Mouse (Mus musculus): ENCODE measurements around the gene Cdpf1. TPM values are rescaled to one million over a fixed set of nuclear protein-coding genes. Genes with fewer than 3 reads are reported as not detected.
A peak's percentile ranks its signal among the peaks of the same experiment; 100 is the strongest.

Gene Cdpf1
- 17.8 and 18.7 TPM in 2 replicates for polyA plus RNA-seq (2015; fragmentation: Nextera tagmentation; extraction: Ambion mirVana)

GRCm38 (mm10) chr15:85811535-85812277 is at the start of gene Cdpf1:
Gene Cdpf1 (minus strand): TSS chr15:85811697.
- H3K4me3 ChIP-seq = peak within 1 kb of the TSS; percentile 71
- ATAC-seq = peak; percentile 96
- peaks cover 14% of the 10 kb centered on the region for H3K4me1 ChIP-seq
- H3K27ac ChIP-seq = peak within 1 kb of the TSS; percentile 80
- WGBS = 4% methylated on average over 36 of the region's 36 CpGs
- no peaks in the 10 kb centered on the region for H3K9me3 ChIP-seq (replicated peaks)
- H3K9ac ChIP-seq = peak within 1 kb of the TSS; percentile 79
- H3K36me3 ChIP-seq (ENCODE audit: poor library complexity, severe bottlenecking) = no peaks in the 10 kb centered on the region
- peak within 1 kb of the TSS; percentile 80 for H3K4me2 ChIP-seq
- H3K27me3 ChIP-seq = no peaks in the 10 kb centered on the region

DNA sequence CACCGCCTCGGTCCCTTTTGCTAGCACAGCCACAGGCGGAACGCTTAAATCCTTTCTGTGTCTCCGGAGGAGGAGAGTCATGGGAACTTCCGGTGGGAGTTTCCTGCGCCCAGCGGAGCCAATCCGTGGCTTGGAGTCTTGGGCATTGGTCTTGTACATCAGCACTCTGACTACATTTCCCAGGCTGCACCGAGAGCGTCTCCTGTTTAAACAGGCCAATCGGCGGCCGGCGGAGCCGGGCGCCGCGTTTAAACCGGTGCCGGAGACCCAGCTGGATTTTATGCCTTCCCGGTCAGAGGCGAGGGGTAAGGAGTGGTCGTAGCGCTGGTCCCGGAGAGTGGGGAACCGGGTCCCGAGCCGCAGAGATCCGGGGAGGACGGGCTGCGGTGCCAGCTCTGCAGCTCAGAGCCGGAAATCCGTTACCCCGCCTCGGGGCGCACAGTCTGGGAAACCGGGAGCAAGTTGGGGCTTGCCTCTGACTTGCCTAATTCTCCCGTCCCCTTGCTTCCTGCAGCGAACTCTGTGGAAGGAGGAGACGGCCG is 48.1 kb upstream of the Cdpf1 start, which contains the start of gene Gtse1:
Gene Gtse1 (plus strand): TSS at position 256 of the 542 bp plus-strand sequence.
- no peaks in the 10 kb centered on the region for H3K9me3 ChIP-seq (replicated peaks)
- H3K27me3 ChIP-seq = no peaks in the 10 kb centered on the region
- ATAC-seq = peak; percentile 100
- peaks cover 27% of the 10 kb centered on the region for H3K36me3 ChIP-seq (ENCODE audit: poor library complexity, severe bottlenecking)
- H3K4me3 ChIP-seq = peak within 1 kb of the TSS; percentile 82
- peak within 1 kb of the TSS; percentile 88 for H3K9ac ChIP-seq
- H3K27ac ChIP-seq = peak within 1 kb of the TSS; percentile 68
- H3K4me2 ChIP-seq = peak within 1 kb of the TSS; percentile 90
- peaks cover 28% of the 10 kb centered on the region for H3K4me1 ChIP-seq
- under 1% methylated on average over 42 of the region's 42 CpGs for WGBS

DNA sequence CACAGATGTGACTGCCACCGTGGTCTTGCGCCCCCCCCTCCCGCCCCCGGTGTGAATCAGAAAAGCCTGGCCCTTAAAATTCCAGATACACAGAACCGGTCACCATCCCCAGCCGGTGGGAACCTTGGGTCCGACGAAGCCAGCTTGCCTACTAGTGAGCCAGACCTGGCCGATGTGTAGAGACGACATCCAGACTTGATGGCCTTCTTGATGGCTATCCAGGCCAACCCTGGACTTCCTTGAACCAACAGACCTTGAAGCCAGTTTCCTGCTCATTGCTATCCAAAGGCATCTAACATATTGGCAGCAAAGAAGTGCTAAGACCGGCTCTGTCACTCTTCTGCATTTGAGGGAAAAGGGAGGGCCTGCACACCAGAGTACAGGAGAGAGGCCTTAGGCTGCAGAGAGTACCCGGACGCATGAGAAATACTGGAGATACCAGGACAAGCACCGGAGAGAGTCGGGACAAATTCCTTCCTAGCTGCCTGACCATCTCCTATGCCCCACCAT is 47.5 kb upstream of the Cdpf1 start:
- H3K4me2 ChIP-seq = peak overlapping the region; percentile 90
- peak overlapping the region; percentile 88 for H3K9ac ChIP-seq
- no peaks in the 10 kb centered on the region for H3K9me3 ChIP-seq (replicated peaks)
- peak overlapping the region; percentile 82 for H3K4me3 ChIP-seq
- H3K27me3 ChIP-seq = no peaks in the 10 kb centered on the region
- H3K27ac ChIP-seq = peak overlapping the region; percentile 68
- WGBS = 9% methylated on average over 15 of the region's 15 CpGs
- peaks cover 21% of the 10 kb centered on the region for H3K36me3 ChIP-seq (ENCODE audit: poor library complexity, severe bottlenecking)
- no peak; the same call in none of the 2 replicates for ATAC-seq
- H3K4me1 ChIP-seq = peaks cover 28% of the 10 kb centered on the region

DNA sequence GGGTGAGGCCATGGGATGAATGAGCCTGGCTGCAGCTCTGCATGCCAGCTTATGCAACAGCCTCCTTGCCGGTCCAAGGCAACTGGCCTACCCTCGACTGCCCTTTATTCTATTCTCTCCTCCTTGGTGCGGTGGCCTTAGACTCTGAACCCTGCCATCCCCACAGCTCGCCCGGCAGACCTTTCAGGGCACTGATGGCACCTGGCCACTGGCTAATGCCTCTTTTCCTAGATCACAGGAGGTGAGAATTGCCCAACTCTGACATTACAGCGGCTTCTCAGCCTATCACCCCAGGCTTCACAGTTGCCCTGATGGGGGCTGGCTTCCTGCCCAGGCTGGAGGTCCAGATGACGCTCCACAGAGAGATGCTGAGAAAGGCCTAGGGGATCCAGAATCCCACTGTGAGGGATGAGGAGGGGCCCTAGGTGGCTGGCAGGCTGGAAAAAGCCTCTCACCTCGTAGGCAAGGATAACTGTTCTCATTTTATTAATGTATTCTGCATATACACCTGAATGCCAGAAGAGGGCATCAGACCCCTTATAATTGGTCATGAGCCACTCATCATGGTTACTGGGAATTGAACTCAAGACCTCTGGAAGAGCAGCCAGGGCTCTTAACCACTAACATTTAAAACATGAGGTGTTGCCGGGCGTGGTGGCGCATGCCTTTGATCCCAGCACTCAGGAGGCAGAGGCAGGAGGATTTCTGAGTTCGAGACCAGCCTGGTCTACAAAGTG is 40.3 kb upstream of the Cdpf1 start:
- Histone ChIP-seq H3K4me3 (no peak overlapping the region), H3K36me3 (ENCODE audit: poor library complexity, severe bottlenecking) (no peaks in the 10 kb centered on the region), H3K9ac (no peak overlapping the region), H3K27me3 (no peaks in the 10 kb centered on the region), H3K4me2 (no peak overlapping the region), H3K4me1 (no peaks in the 10 kb centered on the region), H3K27ac (no peak overlapping the region), H3K9me3 (replicated peaks) (no peaks in the 10 kb centered on the region)
- WGBS = 77% methylated on average over 12 of the region's 12 CpGs
- ATAC-seq = no peak

DNA sequence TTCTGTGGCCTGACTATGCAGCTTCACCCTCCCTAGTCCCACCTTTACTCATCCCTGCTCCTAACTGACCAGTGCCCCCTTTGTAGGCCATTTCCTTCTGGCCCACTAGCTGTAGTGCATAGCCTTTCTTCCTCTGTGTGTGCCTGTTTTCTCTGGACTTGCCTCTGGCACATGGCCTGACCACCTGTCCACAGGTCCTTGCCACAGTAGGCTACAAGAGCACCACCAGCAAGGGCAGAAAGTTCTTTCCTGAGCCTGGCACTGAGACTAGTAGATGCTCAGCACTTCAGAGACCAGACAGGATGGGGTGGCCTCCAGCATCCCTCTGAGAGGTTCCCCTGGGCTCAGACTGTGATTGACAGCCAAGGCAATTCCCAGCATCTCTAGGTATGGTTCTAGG is 33.6 kb upstream of the Cdpf1 start:
- H3K36me3 ChIP-seq (ENCODE audit: poor library complexity, severe bottlenecking) = no peaks in the 10 kb centered on the region
- no peak overlapping the region for H3K4me2 ChIP-seq
- H3K27ac ChIP-seq = no peak overlapping the region
- no peaks in the 10 kb centered on the region for H3K9me3 ChIP-seq (replicated peaks)
- H3K4me3 ChIP-seq = no peak overlapping the region
- no peaks in the 10 kb centered on the region for H3K27me3 ChIP-seq
- H3K9ac ChIP-seq = no peak overlapping the region
- ATAC-seq = no peak
- H3K4me1 ChIP-seq = no peaks in the 10 kb centered on the region

DNA sequence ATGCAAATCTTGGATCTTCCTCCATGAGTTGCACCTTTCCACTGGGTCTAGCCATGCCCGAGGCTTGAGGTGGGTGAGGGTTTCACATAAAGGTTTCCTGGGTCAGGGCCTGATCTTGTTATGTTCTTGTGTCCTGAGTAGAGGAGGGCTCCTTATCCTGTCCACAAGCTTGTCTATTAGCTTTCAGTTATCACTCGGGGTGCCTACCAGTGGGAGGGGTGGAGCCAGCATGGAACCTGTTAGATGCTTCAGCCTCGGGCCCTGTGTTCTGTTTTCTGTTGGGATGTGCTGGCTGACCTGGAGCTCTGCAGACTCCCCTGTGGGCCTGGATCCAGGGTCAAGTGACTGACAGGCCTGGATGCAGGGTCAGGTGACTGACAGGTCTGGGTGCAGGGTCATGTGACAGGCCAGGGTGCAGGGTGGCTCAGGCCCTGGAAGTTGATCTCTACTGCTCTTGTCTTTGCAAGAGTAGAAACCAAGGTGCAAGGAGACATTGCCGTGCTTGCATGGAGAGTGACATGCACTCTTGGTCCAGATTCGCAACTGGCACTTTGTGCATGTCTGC is 30.4 kb upstream of the Cdpf1 start:
- Histone ChIP-seq H3K4me3 (no peak overlapping the region), H3K4me2 (no peak overlapping the region)
- ATAC-seq = no peak

DNA sequence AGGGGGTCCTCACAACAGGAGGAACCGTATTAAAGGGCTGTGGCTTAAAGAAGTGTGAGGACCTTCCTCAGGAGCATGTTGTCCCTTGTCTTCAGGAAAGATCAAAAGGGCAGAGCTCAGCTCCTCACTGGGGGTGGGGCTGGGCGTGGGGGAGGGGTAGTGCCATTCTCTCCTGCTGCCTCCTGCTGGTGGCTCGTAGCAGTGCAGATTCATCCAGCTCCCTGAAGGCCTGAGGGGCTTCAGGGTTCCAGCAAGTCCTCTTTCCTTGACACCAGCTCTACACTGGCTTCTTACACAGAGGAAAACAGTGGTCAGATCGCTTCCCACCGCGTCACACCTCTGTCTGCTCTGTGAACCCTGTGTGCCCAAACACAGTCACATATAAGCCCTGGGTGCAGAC is 29.5 kb upstream of the Cdpf1 start:
- no peaks in the 10 kb centered on the region for H3K36me3 ChIP-seq (ENCODE audit: poor library complexity, severe bottlenecking)
- no peak overlapping the region for H3K4me2 ChIP-seq
- H3K9me3 ChIP-seq (replicated peaks) = no peaks in the 10 kb centered on the region
- 30% methylated on average over 6 of the region's 6 CpGs for WGBS
- H3K27me3 ChIP-seq = no peaks in the 10 kb centered on the region
- ATAC-seq = no peak
- H3K9ac ChIP-seq = no peak overlapping the region
- H3K4me3 ChIP-seq = no peak overlapping the region
- no peak overlapping the region for H3K27ac ChIP-seq
- no peaks in the 10 kb centered on the region for H3K4me1 ChIP-seq

More for the DNA sequence above, 30.4 kb upstream of the Cdpf1 start:
- H3K27ac ChIP-seq = no peak overlapping the region
- no peaks in the 10 kb centered on the region for H3K36me3 ChIP-seq (ENCODE audit: poor library complexity, severe bottlenecking)
- H3K9ac ChIP-seq = no peak overlapping the region
- no peaks in the 10 kb centered on the region for H3K9me3 ChIP-seq (replicated peaks)
- H3K4me1 ChIP-seq = no peaks in the 10 kb centered on the region
- WGBS = 82% methylated on average over 5 of the region's 5 CpGs
- no peaks in the 10 kb centered on the region for H3K27me3 ChIP-seq

GRCm38 (mm10) chr15:85836887-85837286 is 25.4 kb upstream of the Cdpf1 start:
- H3K9me3 ChIP-seq (replicated peaks) = no peaks in the 10 kb centered on the region
- no peak overlapping the region for H3K4me3 ChIP-seq
- no peak overlapping the region for H3K27ac ChIP-seq
- WGBS = 95% methylated on average over 5 of the region's 5 CpGs
- ATAC-seq = no peak
- H3K4me2 ChIP-seq = no peak overlapping the region
- H3K36me3 ChIP-seq (ENCODE audit: poor library complexity, severe bottlenecking) = no peaks in the 10 kb centered on the region
- peaks cover 6% of the 10 kb centered on the region for H3K4me1 ChIP-seq
- H3K9ac ChIP-seq = no peak overlapping the region
- no peaks in the 10 kb centered on the region for H3K27me3 ChIP-seq

DNA sequence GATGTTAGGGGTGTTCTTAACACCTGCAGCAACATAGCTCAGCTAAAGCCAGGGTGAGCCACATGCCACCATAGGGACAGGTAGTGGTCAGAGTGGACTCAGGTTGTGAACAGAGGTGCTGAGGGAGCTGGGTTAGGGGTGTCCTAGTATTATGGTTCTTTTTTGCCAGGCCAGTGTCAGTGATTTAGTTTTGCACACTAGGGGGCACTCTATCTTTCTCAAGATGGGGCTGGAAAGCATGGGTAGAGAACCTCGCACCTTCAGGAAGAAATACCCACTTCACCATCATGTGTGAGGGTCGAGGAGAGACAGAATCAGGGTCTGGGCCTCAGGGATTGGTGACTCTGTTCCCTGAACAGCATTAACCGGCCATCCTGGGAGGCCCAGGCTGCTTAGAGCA is 23.8 kb upstream of the Cdpf1 start:
- Histone ChIP-seq H3K4me2 (no peak overlapping the region), H3K4me3 (no peak overlapping the region), H3K27ac (no peak overlapping the region), H3K4me1 (peaks cover 12% of the 10 kb centered on the region), H3K9ac (no peak overlapping the region), H3K9me3 (replicated peaks) (no peaks in the 10 kb centered on the region), H3K27me3 (no peaks in the 10 kb centered on the region; the same call in 1 of the 2 replicates), H3K36me3 (ENCODE audit: poor library complexity, severe bottlenecking) (no peaks in the 10 kb centered on the region)
- 59% methylated on average over 3 of the region's 3 CpGs for WGBS
- no peak for ATAC-seq

- Histone ChIP-seq H3K27ac (no peak overlapping the region), H3K9ac (peak overlapping the region; percentile 77), H3K36me3 (ENCODE audit: poor library complexity, severe bottlenecking) (no peaks in the 10 kb centered on the region), H3K4me2 (peak overlapping the region; percentile 82), H3K9me3 (replicated peaks) (no peaks in the 10 kb centered on the region), H3K27me3 (no peaks in the 10 kb centered on the region; the same call in 1 of the 2 replicates), H3K4me1 (peaks cover 12% of the 10 kb centered on the region), H3K4me3 (peak overlapping the region; percentile 51)
- WGBS = 58% methylated on average over 8 of the region's 8 CpGs
- ATAC-seq = peak; percentile 19; the same call in 1 of the 2 replicates
Measured at GRCm38 (mm10) chr15:85832599-85832998, 21.1 kb upstream of the Cdpf1 start.

DNA sequence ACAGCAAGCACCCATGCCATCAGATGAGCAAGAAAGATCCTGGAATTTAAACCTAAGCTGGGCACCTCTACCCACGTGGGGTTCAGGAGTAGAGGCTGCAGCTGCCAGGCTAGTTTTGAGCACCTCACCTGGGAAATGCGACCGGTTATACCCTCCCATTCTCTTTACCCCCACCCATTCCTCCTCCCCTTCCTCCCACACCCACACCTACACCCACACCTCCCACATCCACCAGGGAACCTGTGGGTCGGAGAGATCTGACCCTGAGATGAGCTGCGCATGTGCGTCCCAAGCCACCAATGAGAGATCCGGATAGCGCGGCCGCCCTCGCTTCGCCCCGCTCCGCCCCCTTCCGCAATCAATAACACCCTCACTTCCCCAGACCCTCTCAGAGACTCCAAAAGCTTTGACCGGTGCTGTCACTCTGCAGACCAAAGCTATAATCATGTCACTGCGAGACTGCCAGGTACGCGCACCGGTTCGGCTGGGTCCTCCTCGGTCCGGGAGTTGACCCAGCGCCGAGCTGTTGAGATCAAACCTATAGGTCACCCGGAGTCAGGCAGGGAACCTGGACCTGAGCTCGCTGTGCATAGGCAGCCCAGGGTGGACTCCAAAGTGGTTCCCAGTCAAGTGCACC is 20.6 kb upstream of the Cdpf1 start, which contains the start of gene Ttc38:
Gene Ttc38 (plus strand): TSS at position 353 of the 637 bp plus-strand sequence.
- 1% methylated on average over 27 of the region's 27 CpGs for WGBS
- Histone ChIP-seq H3K27ac (no peak within 1 kb of the TSS; the same call in 1 of the 2 replicates), H3K4me3 (peak within 1 kb of the TSS; percentile 51), H3K4me2 (peak within 1 kb of the TSS; percentile 82), H3K9me3 (replicated peaks) (no peaks in the 10 kb centered on the region), H3K9ac (peak within 1 kb of the TSS; percentile 77), H3K4me1 (peaks cover 12% of the 10 kb centered on the region), H3K36me3 (ENCODE audit: poor library complexity, severe bottlenecking) (no peaks in the 10 kb centered on the region), H3K27me3 (no peaks in the 10 kb centered on the region; the same call in 1 of the 2 replicates)
- peak; percentile 91 for ATAC-seq
